Mouse (Mus musculus) erythroid progenitor cell, adult 5-6 weeks (primary cell): ENCODE results near the gene Defb39. TPM values are rescaled to one million over a fixed set of nuclear protein-coding genes. Genes with fewer than 3 reads are reported as not detected.

Source experiments
- ATAC-seq: replicated peaks from 2 replicates; pipeline ENCODE4 v1.8.0; 2016; ENCODE audit warnings: moderate number of reproducible peaks, mild to moderate bottlenecking, moderate TSS enrichment, inconsistent platforms; ENCODE audit not compliant: poor library complexity, low FRiP score, severe bottlenecking
- total RNA-seq, 2 experiments: library from RNA; stranded (forward) in 1 of 2; stranded (reverse) in 1 of 2; fragments of 150-400 nt in 1 of 2; fragments of 186-747, 209-891 nt in 1 of 2; gene quantifications; 2 replicates each; pipeline versions ENCODE4 v1.2.3 to v1.2.4; 2015 to 2017; ENCODE audit warnings: low replicate concordance in 2 of 2

Gene Defb39
- total RNA-seq (2015; ENCODE audit: low replicate concordance) (not detected in 2 replicates), total RNA-seq (2017; ENCODE audit: low replicate concordance) (not detected in 2 replicates)

DNA sequence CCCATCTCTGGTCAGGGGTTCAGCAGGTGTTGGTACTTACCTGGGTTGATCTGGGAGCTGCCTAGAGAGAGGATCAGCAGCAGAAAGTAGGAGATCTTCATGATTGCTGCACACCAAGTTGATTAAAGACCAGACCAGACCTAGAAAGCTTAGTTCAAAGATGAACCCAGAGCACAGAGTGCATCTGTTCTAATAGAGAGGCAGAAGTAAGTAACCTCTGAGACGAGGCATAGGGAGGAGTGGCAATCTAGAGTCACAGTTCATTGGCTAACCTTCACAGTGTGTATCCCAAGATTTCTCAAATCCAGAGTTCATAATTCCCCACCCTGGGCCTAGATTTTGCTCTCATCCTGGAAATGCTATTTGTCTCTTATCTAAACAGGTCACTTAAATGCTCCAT, at the start of gene Defb39:
Gene Defb39 (minus strand): TSS at position 101 of the 400 bp plus-strand sequence.
- no peak for ATAC-seq

DNA sequence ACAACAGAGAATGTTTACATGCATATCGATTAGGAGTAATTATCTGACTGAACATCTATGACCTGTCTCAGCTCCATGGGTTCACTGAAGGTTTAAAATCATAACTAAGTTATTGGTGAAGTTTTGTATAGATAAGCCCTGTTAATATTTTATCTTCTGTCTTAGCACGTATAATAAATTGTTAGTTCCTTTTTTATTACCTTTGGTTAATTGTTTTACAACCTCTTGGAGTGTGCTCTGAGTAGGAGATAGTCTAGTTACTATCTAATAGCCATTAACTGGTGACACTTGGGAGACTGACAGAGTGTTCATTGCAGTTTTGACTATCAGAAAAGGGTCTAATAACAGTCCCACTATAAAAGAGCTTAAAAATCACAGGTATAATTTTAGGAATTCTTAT, 1.4 kb upstream of the Defb39 start:
- no peak for ATAC-seq

DNA sequence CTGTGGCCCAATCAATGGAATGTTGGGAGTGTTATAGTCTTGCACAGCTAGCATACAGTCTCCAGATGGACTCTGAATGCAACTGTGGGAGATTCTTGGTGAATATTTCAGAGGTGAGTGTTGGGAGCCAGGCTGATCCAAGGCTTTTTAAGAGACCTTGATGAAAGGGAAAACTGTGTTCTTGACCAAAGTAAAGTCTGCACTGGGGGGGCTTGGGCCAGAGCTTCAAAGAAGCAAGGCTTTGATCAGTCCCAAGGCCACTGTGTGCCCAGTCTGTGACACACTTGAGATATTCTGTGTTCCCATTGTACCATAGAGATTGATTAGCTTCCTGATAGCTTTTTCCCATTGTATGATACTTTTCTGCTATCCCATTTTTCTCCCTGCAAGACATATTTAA, 1.7 kb downstream of the Defb39 start:
- ATAC-seq, result no peak

DNA sequence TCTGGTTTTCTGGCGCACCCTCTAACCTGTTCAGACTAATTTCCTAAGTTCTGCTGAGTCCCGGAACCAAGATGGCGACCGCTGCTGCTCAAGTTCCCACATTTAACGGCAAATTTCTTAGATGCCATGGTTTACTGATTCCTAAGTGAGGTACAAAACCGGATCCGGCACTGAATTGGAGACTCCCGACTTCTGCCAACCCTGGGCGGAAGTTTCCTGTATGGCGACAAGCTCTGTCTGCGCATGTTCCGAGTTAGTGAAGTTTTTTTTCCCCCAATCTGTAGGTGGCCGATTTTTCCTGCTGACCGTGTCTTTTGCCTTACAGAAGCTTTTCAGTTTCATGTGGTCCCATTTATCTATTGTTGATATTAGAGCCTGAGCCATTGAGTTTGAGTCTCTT, 19.4 kb downstream of the Defb39 start:
- ATAC-seq, result no peak

DNA sequence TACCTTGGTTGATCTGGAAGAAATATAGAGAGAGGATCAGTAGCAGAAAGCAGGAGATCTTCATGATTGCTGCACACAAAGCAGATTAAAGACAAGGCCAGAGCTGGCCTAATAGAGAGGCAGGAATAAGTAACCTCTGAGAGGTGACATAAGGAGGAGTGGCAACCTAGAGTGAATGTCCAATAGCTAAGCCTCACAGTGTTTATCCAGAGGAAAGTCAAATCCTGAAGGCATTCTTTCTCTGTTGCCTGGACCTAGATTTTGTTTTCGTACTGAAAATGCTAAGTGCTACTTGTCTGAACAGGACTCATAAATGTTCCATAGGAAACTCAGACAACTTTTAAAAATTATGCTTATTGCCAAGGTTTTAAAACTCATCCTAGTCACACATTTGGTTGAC, 38.1 kb downstream of the Defb39 start, which contains the start of gene Defb38:
Gene Defb38 (minus strand): TSS at position 101 of the 400 bp plus-strand sequence.
- no peak for ATAC-seq

Other genes starting within 250 kb of the Defb39 start
- gene Defb40, start 86.6 kb downstream of the Defb39 start, total RNA-seq (2015; ENCODE audit: low replicate concordance), result not detected in 2 replicates
- not detected in 2 replicates for gene Defb40, start 86.6 kb downstream of the Defb39 start, total RNA-seq (2017; ENCODE audit: low replicate concordance)
- not detected in 2 replicates for gene Defb37, start 73.8 kb downstream of the Defb39 start, total RNA-seq (2015; ENCODE audit: low replicate concordance)
- gene Defb37, start 73.8 kb downstream of the Defb39 start, total RNA-seq (2017; ENCODE audit: low replicate concordance), result not detected in 2 replicates
- not detected in 2 replicates for gene Defb38, start 38.2 kb downstream of the Defb39 start, total RNA-seq (2015; ENCODE audit: low replicate concordance)
- not detected in 2 replicates for gene Defb38, start 38.2 kb downstream of the Defb39 start, total RNA-seq (2017; ENCODE audit: low replicate concordance)
- gene Defb12, start 50.0 kb upstream of the Defb39 start, total RNA-seq (2015; ENCODE audit: low replicate concordance), result not detected in 2 replicates
- not detected in 2 replicates for gene Defb12, start 50.0 kb upstream of the Defb39 start, total RNA-seq (2017; ENCODE audit: low replicate concordance)
- gene Defb34, start 58.9 kb upstream of the Defb39 start, total RNA-seq (2015; ENCODE audit: low replicate concordance), result not detected in 2 replicates
- gene Defb34, start 58.9 kb upstream of the Defb39 start, total RNA-seq (2017; ENCODE audit: low replicate concordance), result not detected in 2 replicates
- gene Gm45826, start 76.0 kb upstream of the Defb39 start, total RNA-seq (2015; ENCODE audit: low replicate concordance), result not detected in 2 replicates
- not detected in 2 replicates for gene Gm45826, start 76.0 kb upstream of the Defb39 start, total RNA-seq (2017; ENCODE audit: low replicate concordance)
- gene Defb14, start 129.5 kb upstream of the Defb39 start, total RNA-seq (2015; ENCODE audit: low replicate concordance), result not detected in 2 replicates
- gene Defb14, start 129.5 kb upstream of the Defb39 start, total RNA-seq (2017; ENCODE audit: low replicate concordance), result not detected in 2 replicates
- not detected in 2 replicates for gene Defb4, start 133.9 kb upstream of the Defb39 start, total RNA-seq (2015; ENCODE audit: low replicate concordance)
- not detected in 2 replicates for gene Defb4, start 133.9 kb upstream of the Defb39 start, total RNA-seq (2017; ENCODE audit: low replicate concordance)
- gene Defb6, start 160.7 kb upstream of the Defb39 start, total RNA-seq (2015; ENCODE audit: low replicate concordance), result not detected in 2 replicates
- not detected in 2 replicates for gene Defb6, start 160.7 kb upstream of the Defb39 start, total RNA-seq (2017; ENCODE audit: low replicate concordance)
- gene Defb46, start 175.1 kb upstream of the Defb39 start, total RNA-seq (2015; ENCODE audit: low replicate concordance), result not detected in 2 replicates
- gene Defb46, start 175.1 kb upstream of the Defb39 start, total RNA-seq (2017; ENCODE audit: low replicate concordance), result not detected in 2 replicates
- gene Defb5, start 182.8 kb upstream of the Defb39 start, total RNA-seq (2015; ENCODE audit: low replicate concordance), result not detected in 2 replicates
- not detected in 2 replicates for gene Defb5, start 182.8 kb upstream of the Defb39 start, total RNA-seq (2017; ENCODE audit: low replicate concordance)
- not detected in 2 replicates for gene Defb3, start 228.6 kb upstream of the Defb39 start, total RNA-seq (2015; ENCODE audit: low replicate concordance)
- gene Defb3, start 228.6 kb upstream of the Defb39 start, total RNA-seq (2017; ENCODE audit: low replicate concordance), result not detected in 2 replicates